Mouse (Mus musculus) lung, postnatal 4 days (tissue): ENCODE measurements around the gene Jsrp1.
A peak's percentile ranks its signal among the peaks of the same experiment; 100 is the strongest.
"Not testable (repeated sequence)": the region's sequence is repeated elsewhere in the genome, so short reads cannot be mapped to it uniquely, and the experiment has no call there.

Experiments used
- DNase-seq, 2 experiments: peaks; one replicate each; pipeline ENCODE4 v3.0.0; 2021

Jsrp1 gene

GRCm38 (mm10) chr10:80831136-80831535 lies 17.8 kb upstream of the Jsrp1 start:
- peak; percentile 78 to 86 for DNase-seq

- DNase-seq: no peak
These were observed 16.3 kb upstream of the Jsrp1 start for GRCm38 (mm10) chr10:80829359-80830278.

GRCm38 (mm10) chr10:80828587-80828986 lies 15.3 kb upstream of the Jsrp1 start:
- not testable (repeated sequence) for DNase-seq

- no peak for DNase-seq
These were observed 14.6 kb upstream of the Jsrp1 start for GRCm38 (mm10) chr10:80827870-80828420.

DNA sequence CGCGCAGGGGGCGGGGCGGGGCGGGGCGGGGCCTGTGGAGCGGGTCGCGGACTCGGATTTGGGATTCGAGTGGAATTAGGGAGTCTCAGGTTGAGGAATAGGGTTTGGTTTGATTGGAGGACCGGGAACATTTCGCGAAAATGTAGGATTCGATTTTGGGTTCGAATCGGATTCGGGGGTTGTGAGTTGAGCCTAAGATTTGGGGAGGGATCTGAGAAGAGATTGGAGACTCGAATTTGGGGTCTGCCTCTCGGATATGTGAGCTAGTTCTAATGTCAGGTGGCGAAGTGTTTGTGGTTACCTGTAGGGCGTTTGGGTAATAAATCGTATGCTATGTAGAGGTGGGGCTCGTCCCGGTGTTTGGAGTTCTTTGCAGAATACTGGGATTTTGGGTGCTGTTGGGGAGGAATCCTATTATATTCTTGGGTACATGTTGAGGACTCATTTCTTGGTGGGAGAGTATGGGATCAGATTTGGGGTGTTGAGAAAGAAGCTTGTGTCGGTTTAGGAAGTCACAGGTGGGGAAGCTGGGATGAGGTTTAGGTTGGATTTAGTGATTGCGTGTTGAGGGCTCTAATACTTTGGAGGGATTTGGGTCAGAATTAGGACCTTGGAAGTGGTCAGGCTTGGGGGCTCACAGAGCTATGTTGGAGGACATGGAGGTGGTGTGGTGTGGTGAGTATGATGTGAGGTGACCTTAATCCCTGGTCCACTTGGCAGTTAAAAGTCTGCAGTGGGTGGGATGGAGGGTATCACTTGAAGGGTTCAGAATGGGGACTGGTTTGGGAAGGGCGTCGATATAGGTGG lies 14.0 kb upstream of the Jsrp1 start:
- DNase-seq: no peak

- DNase-seq: peak; percentile 98 to 100
These were observed 13.1 kb upstream of the Jsrp1 start, which contains the start of gene Oaz1 for GRCm38 (mm10) chr10:80826151-80827062. Gene Oaz1, plus strand, starts transcription at chr10:80826656.

DNA sequence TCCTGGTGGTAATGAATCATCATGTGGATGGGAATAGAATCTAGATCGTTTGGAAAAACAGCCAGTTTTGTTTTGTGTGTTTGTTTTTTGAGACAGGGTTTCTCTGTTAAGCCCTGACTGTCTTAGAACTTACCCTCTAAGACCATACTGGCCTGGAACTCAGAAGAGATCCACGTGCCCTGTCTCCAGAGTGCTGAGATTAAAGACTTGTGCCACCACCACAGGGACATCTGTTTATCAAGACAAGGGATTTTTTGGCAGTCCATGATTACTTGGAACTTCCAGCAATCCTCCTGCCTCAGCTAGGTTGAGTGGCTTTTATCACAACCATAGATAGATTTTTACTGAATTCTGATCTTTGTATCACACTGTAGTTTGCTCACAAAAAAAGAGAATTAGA lies 11.5 kb upstream of the Jsrp1 start:
- no peak for DNase-seq

DNA sequence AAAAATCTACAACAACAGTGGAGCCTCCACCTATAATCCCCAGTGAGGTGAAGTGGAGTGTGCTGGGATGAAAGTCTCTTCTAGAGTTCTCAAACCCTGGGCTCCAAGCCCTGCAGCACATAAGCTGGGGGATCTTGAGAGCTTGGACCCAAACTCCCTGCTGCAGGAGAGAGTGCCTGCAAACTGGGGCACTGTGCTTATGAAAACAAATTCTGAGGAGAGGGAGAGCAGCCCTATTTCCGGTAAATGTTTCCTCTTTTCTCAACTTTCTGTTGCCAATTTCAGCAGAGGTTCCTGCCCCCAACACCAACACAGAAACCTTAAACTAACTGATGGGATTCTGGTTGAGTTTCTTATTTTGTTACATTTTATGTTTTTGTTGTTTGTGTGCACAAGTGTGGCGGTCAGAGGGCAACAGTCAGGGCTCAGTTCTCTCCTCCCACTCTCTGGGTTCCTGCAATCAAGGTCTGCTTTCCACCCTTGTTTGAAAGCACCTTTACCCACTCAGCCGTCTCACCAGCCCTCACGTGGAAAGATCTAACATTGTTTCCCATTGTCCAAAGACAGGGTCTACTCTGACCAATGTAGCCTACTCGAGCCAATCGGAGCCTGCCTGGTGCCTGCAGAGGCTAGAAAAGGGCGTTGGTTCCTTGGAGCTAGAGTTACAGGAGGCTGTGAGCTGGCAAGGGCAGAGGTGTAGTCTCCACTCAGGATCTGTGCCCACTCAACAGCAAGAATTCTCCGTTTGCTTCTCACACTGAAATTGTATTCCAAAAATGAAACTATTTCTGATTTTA lies 10.7 kb upstream of the Jsrp1 start:
- no peak for DNase-seq

GRCm38 (mm10) chr10:80823316-80823715 lies 10.0 kb upstream of the Jsrp1 start:
- no peak for DNase-seq

GRCm38 (mm10) chr10:80822528-80822927 lies 9.2 kb upstream of the Jsrp1 start:
- DNase-seq: peak in 1 of 2 experiments; percentile 2

DNA sequence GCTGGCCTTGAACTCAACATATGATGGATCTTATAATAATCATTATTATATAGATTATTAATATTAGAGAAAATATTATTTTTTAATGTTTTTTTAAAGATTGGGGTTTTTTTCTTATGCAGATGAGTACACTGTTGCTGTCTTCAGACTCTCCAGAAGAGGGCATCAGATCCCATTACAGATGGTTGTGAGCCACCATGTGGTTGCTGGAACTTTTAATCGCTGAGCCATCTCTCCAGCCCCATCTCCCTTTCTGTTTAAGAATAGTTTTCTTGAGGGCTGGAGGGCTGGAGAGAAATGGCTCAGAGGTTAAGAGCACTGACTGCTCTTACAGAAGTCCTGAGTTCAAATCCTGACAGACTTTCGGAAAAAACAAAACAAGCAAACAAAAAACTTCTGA lies 8.7 kb upstream of the Jsrp1 start:
- peak in 1 of 2 experiments; percentile 54 for DNase-seq

GRCm38 (mm10) chr10:80819406-80819805 lies 6.1 kb upstream of the Jsrp1 start:
- peak in 1 of 2 experiments; percentile 8 for DNase-seq

- peak in 1 of 2 experiments; percentile 19 for DNase-seq
These were observed 5.4 kb upstream of the Jsrp1 start for GRCm38 (mm10) chr10:80818599-80819281.

GRCm38 (mm10) chr10:80817955-80818354 lies 4.7 kb upstream of the Jsrp1 start:
- not testable (repeated sequence) for DNase-seq

GRCm38 (mm10) chr10:80817164-80817563 lies 3.9 kb upstream of the Jsrp1 start:
- DNase-seq: peak in 1 of 2 experiments; percentile 9

- peak in 1 of 2 experiments; percentile 4 for DNase-seq
These were observed 3.0 kb upstream of the Jsrp1 start for GRCm38 (mm10) chr10:80816303-80816702.

GRCm38 (mm10) chr10:80814800-80815199 lies 1.5 kb upstream of the Jsrp1 start:
- no peak for DNase-seq

DNA sequence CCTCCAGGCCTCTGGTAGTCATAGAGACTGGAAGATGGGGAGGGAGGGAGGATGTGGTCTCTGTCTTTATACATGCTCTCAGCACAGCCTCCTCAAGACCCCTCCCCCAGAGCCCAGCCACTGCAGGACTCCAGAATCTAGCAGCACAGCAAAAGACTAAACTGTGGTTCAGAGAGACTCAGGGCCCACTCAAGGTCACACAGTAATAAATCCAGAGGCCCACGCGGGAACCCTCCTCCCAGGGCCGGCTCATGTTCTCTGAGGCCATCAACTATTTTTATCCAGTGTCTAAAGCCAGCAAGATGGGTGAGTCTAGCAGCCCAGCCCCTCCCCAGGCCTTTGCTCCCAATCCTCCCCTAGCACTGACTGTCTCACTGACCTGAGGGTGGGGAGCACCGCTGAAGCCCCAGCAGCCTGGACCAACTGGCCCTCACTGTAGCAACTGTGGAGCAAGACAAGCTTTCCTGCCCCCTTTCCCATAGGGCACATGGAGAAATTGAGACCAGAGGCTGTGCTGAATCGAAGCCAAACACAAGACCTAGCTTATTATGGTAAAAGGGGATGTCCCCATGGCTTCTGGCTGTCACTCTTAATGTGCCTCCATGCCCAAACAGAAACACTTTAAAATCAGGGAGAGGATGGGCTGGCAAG lies 782 bp downstream of the Jsrp1 start:
- DNase-seq: peak in 1 of 2 experiments; percentile 15

- peak in 1 of 2 experiments; percentile 18 for DNase-seq
These were observed 3.2 kb downstream of the Jsrp1 start for GRCm38 (mm10) chr10:80810084-80810483.
